Mouse (Mus musculus) layer of hippocampus, adult 18-20 months (tissue): ENCODE measurements around the gene Ap1m2. TPM values are rescaled to one million over a fixed set of nuclear protein-coding genes. Genes with fewer than 3 reads are reported as not detected.
"Not testable (repeated sequence)": the region's sequence is repeated elsewhere in the genome, so short reads cannot be mapped to it uniquely, and the experiment has no call there.

Experiments used
- DNase-seq, 2 experiments: peaks; one replicate each; pipeline ENCODE4 v3.0.0; 2022; ENCODE audit warnings: low spot score in 2 of 2
- total RNA-seq, 2 experiments: library from RNA; stranded (reverse); gene quantifications; 2 replicates each; pipeline ENCODE4 v1.2.3; 2021

The Ap1m2 gene
- total RNA-seq, 2 experiments from 2014 or later = 0.18 to 0.30 TPM

DNA sequence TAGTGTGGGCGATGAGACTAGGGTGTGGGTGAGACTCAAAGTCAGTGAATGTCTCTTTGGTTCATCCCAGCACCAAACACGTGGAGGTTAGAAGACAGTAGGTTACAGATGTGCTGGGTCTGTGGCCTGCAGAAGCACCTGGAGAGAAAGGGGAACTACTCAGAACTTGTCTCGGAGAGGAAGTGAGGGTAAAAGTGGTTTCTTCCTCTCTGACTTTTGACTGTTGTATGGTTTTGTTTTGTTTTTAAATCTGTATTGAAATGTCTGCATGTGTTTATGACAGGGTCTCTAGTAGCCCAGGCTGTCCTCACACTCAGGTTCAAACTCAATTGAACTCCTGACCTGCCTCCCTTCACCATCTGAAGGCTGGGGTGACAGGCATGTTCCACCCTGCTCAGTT lies 15.9 kb upstream of the Ap1m2 start:
- DNase-seq = no peak

DNA sequence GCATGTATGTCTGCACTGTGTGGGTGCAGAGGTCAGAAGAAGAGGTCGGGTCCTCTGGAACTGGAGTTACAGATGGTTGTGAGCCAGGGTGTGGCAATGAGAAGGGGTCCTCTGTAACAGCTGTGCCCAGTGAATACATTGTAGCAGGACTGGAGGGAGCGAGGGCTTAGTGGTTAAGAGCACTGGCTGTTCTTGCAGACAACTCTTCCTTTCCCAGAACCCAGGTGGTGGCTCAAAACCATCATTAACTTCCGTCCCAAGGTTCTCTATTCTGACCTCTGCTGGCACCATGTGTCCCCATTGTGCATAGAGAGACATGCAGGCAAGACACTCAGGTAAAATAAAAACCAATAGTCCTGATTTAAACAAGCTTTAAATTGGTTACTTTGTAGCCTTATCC lies 15.4 kb upstream of the Ap1m2 start:
- DNase-seq = no peak

DNA sequence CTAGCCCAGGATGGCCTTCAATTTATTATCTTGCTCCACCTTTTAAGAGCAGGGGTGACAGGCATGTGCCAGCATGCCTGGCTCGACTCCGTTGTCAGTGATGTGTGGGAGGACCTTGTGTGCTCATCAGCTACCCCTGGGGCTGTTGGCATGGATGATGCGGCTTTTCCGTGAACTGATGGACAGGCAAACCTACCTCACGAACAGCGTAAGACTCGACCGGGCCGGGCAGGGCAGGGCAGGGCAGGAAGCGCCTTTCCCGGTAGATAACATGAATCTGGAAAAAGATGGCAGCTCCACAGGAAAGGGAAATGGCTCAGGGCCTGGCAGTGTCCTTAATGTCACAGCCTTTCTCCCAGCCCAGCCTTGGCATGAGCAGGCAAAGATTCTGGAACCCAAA lies 12.1 kb upstream of the Ap1m2 start:
- no peak for DNase-seq

DNA sequence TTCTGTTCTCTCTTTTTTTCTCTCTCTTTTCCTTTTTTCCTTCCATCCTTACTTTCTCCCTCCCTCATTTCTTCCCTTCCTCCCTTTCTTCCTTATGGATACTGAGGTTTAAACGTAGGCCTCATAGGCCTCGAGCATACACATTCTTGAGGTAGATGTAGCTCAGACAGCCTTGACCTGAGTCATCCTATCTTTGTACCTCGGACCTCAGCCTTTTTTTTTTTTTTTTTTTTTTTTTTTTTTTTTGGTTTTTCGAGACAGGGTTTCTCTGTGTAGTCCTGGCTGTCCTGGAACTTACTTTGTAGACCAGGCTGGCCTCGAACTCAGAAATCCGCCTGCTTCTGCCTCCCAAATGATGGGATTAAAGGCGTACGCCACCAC lies 10.8 kb upstream of the Ap1m2 start:
- DNase-seq = not testable (repeated sequence)

DNA sequence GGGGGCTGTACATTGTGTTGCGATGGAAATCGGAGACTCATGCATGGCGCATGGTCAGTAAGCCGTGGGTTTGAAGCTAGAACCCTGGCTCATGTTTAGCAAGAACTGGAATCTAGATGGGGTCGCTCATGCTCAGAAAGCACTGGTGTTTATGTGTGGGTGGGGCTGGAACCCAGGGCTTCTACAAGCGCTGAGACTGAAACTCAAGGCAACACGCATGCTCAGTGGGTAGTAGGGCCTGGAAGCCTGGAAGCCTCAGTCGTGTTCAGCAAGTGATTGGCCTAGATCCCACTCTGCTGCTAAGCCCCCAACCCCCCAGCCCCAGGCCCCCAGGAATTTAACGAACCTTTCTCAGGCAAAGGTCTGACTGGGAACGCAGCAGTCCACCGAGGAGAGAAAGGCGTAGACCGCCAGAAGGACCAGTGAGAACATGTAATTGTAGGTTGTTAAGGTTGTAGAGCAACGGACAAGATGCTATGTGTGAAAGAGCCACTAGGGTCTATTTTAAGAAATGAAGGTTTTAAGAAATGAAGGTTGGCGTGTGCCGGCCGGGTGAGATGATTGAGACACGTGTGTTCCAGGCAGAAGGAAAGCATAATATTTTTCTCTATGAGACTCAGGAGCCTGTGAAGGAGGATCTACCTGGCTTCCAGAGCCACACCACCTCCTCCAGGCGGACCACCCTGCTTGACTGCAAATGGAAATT lies 10.2 kb upstream of the Ap1m2 start:
- peak in 1 of 2 experiments; percentile 43 for DNase-seq

DNA sequence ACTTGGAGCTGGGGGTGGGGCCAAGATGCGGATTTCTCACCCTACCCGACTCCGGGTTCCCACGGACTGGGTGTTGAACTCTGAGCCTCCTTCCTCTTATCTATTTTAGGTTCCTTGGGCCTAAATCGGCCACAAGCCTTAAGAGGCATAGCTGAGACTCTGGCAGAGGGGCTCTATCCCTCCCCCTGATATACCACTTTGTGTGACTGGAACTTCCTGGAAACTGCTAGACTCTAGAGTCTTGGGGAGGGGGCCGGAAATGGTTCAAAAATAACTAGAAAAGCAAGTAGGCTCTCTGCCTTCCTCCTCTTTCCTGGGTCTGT lies 9.3 kb upstream of the Ap1m2 start:
- DNase-seq = no peak

DNA sequence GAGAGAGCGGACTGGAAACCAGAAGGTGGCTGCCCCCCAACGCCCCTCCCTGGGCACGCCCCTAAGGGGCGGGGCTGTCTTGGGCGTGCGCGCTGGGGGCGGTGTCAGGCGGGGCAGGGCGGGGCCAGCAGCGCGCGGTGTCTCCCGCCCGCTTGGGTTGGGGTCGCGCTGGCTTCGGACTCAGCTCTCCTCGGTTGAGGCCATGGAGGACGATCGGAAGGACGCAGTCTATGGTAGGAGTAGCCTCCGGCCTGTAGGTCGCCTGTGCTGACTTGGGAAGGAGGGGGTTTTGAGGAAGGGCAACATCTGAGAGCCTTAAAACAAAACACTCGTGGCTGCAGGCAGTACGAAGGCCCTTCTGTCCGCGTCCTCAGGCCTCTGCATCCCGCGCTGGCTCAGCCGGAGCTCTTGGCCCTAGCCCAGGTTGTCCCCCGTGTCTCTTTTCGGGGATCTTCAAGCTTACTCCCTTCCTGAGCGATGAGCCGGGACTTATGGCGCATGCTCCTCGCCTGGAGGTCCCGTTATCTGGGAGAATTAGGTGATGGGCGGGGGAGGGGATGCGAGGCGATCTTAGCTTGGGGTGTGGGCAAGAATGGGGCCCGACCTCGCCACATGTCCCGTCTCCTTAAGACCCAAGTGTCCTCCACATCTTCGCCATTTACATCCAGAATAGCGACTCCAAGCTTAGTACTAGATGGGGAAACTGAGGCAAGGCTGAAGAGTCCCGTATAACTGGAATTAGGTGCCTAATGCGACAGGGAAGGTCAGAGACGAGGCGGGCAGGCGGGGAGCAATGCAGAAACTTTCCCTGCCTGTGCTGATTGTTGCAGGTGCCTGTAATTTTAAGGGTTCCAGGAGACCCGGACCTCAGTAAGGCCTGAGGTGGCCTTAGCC lies 8.7 kb upstream of the Ap1m2 start, which contains the start of gene Slc44a2:
Slc44a2 (plus strand) TSS at position 80 of the 894 bp plus-strand sequence.
- DNase-seq = peak; percentile 76 to 80

DNA sequence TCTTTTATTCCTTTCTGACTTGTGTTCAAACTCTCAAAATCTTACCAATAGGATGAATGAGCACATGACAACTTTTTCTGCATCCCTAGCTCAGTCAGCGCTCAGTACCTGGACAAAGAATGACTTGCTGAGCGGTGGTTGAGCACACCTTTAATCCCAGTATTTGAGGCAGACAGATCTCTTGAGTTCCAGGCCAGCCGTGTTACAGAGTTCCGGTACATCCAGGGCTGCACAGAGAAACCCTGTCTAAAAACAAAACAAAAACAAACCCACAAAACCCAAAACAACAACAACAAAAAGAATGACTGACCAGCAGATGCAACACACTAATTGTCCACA lies 8.1 kb upstream of the Ap1m2 start:
- DNase-seq = no peak

DNA sequence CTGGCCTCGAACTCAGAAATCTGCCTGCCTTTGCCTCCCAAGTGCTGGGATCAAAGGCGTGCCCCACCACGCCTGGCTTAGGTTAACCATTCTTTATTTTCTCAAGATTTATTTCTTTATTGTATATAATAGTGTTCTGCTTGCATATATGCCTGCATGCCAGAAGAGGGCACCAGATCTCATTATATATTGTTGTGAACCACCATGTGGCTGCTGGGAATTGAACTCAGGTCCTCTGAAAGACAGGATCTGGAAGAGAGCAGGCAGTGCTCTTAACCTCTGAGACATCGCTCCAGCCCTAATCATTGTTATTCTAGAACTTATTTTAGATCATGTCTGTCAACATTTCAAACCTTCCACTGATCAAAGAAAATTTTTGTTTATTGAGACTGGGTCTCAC lies 7.4 kb upstream of the Ap1m2 start:
- DNase-seq = no peak

DNA sequence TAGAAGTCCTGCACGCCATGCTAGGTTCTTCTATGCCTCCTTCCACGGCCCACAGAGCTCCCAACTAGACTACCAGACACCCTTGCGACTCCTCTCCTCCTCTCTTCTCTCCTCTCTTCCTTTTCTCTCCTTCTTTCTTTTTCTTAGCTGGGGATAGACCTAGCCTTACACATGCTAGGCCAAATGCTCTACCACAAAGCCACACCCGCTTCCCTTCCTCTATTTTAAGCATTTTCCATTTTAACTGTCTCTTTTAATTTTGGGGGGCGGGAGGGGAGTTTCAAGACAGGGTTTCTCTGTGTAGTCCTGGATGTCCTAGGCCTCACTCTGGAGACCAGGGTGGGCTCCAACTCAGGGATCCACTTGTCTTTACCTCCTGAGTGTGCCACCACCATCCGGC lies 6.7 kb upstream of the Ap1m2 start:
- no peak for DNase-seq

DNA sequence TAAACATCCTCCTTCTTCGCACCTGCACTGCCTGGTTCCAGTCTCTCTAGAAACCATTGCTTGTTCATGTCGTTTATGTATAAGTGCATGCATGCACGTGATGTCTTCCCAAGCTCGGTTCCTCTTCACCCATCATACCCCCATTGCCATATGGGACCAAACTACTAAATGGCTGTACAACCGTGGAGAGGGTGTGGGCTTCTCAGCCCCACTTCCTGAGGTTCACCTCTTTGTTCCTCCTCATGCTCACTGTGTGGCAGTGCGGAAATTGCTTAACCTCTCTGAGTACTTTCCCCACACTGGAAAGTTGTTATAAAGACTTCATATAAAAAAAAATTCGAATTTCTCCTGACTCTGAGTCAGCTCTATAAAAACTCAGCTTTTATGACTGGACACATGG lies 4.6 kb upstream of the Ap1m2 start:
- DNase-seq = no peak

DNA sequence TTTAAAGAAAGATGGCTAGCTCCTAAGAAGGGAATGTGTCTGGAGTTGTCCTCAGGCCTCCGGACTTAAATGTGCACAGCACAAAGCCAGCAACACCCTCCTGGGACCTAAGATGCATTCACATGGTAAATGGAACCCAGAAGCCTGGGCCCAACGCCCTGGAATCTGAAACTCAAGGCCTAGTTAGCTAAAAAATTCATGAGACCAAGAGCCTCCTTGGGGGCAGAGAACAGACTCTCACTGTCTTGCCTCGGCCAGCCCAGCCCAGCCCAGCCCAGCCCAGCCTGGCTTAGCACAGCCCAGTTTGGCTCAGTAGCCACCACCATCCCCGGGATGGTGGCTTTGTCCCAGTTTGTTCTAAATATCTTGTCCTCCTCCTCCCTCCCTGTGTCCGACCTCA lies 3.3 kb upstream of the Ap1m2 start:
- DNase-seq = no peak

DNA sequence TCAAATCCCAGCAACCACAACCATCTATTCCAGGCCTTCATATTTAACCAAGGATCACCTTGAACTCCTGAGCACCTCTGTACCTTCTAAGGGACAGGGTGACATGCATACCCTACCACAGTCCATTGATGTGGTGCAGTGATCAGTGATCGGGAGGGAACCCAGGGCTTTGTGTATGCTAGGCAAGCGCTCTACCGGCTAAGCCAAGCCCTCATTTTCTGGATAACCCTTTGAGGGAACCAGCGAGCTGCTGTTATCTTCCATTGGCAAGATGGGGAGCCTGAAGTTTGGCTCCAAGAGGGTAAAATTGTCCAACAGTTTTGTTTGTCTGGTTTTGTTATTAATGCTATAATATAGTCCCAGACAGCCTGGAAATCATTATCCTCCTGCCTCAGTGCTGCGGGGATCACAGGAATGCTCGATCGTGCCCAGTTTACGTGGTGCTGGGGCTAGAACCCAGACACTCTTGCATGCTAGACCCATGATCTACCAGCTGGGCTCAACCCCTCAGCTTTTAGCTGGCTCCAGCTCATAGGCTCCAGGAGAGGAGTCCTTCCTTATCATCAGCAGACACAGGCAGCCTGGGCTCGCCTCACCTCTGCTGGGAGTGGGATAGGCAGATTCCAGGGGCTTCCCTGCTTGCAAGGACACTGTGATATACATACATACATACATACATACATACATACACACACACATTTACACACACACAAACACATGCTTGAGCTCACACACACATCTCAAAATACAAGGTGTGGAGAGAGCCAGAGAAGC lies 2.4 kb upstream of the Ap1m2 start:
- no peak for DNase-seq

DNA sequence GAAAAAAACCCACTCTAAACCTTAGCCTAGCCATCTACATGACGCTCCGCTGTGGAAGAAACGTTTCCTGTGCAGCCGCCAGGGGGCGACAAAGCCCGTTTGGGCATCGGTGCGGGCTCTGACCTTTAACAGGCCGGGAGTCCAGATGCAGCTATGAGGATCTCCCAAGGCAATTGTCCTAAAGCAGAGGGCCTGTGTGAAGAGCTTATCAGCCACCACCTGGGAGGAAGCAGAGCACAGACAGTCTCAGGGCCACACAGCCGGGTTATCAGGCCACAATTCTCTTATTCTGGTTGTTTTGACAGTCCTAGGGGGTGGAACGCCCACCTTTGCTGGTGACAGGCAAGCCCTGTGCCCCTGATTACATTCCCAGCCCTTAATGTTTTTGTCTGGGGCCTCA lies 1.3 kb upstream of the Ap1m2 start:
- peak; percentile 66 to 84 for DNase-seq

DNA sequence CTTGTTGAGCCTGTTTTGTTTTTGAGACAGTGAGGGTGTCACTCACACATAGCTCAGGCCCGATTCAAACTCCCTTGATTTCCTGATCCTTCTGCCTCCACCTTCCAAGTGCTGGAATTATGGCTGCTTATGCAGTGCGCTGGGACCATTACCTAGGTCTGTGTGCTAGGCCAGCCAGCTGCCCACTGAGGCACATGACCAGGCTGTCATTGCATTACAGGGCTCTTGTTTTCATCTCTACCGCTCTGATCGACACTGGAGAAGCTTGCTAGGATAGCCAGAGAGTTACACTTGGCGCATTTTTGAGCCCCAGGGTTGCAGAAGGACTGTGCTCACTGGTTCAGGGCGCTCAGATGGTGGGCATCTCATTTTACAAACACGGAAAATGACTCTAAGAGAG lies 442 bp downstream of the Ap1m2 start:
- DNase-seq = no peak

DNA sequence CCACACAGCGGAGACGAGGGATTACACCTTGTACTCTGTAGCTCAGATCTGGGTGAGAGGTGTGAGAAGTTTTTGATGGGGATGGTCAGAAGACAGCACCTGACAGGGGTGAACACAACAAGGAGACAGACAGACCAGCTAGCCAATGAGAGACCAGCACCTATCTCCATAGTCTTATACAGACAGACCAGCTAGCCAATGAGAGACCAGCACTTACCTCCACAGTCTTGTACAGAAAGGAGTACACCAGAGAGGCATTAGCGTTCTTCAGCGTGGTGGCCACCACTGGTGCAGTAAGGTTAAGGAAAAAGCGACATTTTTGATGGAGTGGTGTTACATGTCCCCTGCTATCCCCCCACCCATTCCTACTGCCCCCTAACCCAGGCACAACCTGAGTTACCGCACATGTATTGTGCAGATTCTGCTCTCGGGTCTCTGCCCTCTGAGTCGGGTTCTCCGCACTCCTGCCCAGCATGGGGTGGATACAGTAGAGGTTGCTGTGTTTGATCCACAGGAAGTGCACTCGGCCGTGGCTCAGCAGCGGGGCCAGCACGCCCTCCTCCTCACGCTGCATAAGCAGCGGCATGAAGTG lies 2.9 kb downstream of the Ap1m2 start:
- DNase-seq = no peak

DNA sequence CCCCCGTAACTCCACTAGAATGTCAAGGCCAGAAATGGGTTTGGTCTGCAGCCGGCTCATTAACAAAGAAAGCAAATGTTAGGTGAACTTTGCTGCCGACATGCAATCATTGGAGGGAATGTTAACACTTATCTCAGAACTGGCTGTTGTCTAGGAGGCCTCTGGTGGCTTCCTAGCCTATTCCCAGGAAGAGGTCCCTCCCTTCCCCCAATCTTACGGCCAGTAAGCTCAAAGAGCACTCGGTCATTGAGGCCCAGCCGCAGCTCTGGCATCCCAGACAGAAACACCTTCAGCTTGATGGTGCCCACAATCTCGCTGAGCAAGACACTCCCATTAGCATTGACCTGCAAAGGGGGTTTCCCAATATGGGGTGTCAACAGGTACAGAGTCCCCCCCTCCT lies 7.1 kb downstream of the Ap1m2 start:
- no peak for DNase-seq

DNA sequence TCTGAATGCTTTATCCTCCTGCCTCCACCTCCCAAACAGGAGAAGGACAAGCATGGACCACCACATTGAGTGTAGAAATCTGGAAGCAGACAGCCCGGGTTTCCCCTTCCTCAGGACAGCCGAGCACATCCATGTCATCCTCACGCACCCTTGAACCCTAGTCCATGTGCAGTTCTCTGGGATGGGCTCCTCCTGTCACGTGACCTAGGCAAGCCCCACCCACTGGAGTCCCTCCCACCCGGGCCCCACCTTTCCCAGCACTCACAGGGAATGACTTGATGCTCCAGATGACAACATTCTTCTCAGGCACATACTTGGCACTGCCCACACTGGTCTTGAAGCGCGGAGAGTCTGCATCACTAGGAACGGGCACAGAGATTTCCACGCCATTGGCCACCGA lies 13.1 kb downstream of the Ap1m2 start:
- DNase-seq = no peak

DNA sequence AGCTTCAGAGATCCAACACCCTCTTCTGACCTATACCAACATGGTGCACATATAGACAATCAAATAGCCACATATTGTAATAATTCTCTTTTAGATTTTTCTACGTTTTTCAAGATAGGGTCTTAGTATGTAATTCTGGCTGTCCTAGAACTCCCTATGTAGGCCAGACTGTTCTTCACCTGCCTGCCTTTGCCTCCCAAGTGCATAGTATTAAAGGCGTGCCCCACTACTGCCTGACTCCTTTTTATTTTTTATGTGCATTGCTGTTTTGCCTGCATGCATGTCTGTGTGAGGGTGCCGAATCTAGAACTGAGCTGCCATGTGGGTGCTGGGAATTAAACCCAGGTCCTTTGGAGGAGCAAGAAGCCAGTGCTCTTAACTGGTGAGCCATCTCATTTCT lies 19.9 kb downstream of the Ap1m2 start:
- DNase-seq = no peak

DNA sequence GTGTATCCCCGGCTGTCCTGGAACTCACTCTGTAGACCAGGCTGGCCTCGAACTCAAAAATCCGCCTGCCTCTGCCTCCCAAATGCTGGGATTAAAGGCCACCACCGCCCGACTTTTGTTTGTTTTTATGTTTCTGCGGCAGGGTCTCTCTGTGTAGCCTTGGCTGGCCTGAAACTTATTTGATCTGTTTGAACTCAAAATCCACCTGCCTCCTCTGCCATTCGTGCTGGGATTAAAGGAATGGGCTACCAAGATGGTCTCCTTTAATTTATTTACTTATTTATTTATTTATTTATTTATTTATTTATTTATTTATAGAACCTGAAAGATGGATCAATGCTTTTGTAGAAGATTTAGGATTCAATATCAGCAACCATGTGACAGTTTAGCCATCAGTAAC lies 20.3 kb downstream of the Ap1m2 start:
- DNase-seq = not testable (repeated sequence)

DNA sequence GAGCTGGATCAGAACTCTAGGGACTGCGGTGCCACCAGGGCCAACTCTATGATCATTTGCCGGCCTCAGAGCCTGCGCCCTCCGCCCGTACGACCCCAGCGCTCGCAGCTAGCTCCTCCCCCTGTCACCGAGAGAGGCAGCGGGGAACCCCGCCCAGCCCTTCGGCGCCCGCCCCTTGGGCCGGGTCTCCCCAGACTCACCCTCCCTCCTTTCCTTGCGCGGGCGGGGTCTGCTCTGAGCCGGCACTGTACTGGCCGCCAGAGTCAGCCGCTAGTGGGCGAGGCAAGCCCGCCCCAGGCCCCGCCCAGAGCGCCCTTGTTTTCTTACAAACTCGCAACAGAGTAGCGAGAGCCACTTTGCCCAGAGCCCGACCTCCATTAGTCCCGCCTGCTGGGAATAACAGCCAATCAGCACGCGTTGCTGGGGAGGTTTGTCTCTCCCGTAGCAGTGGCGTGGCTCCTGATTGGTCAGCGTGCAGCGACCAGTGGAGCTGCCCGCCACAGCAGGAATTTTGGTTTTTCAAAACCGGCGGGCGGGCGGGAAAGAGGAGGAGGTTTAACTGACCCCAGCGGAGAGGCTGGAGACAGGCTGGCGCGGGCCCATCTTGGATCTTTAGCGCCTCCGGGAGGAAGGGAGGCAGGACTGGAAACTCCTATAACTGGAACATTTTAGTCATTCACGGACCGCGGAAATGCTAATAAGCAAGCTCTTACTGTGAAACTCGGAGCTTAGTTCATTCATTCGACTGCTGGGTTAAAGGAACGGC lies 20.9 kb downstream of the Ap1m2 start, which contains the start of gene Cdkn2d:
Cdkn2d (minus strand) TSS at position 386 of the 766 bp plus-strand sequence.
- peak; percentile 99 to 100 for DNase-seq
